Mouse (Mus musculus) embryonic facial prominence, embryonic 13.5 days (tissue): ENCODE results near the gene St6galnac3. TPM values are rescaled to one million over a fixed set of nuclear protein-coding genes. Genes with fewer than 3 reads are reported as not detected.

Experiments used
- ATAC-seq: fragments of 200-750 bp; cut with Nextera tagmentation; 2 replicates; pipeline ENCODE4 v1.8.0; 2017; ENCODE audit warnings: low read depth; ENCODE audit not compliant: insufficient number of reproducible peaks, insufficient read depth, low FRiP score, low TSS enrichment
- H3K27ac ChIP-seq: fragments of 300-500 bp; sonication (generic); 2 replicates; pipeline ENCODE4 v1.5.1; 2015; ENCODE audit warnings: moderate library complexity, mild to moderate bottlenecking, inconsistent platforms
- H3K27me3 ChIP-seq: fragments of 300-500 bp; sonication (generic); 2 replicates; pipeline ENCODE4 v1.6.1; 2015; ENCODE audit warnings: mild to moderate bottlenecking, inconsistent platforms
- H3K36me3 ChIP-seq: fragments of 300-500 bp; sonication (generic); 2 replicates; pipeline ENCODE4 v1.6.1; 2015; ENCODE audit warnings: mild to moderate bottlenecking, inconsistent platforms
- H3K4me1 ChIP-seq: fragments of 300-500 bp; sonication (generic); 2 replicates; pipeline ENCODE4 v1.6.1; 2015; ENCODE audit warnings: inconsistent platforms
- H3K4me2 ChIP-seq: fragments of 300-500 bp; sonication (generic); 2 replicates; pipeline ENCODE4 v1.6.1; 2015; ENCODE audit warnings: moderate library complexity, mild to moderate bottlenecking, inconsistent platforms
- H3K4me3 ChIP-seq: fragments of 300-500 bp; sonication (generic); 2 replicates; pipeline ENCODE4 v1.5.1; 2015; ENCODE audit warnings: mild to moderate bottlenecking, inconsistent platforms
- H3K9ac ChIP-seq: fragments of 300-500 bp; sonication (generic); 2 replicates; pipeline ENCODE4 v1.6.1; 2015; ENCODE audit warnings: mild to moderate bottlenecking, inconsistent platforms
- H3K9me3 ChIP-seq: fragments of 300-500 bp; sonication (generic); 2 replicates; pipeline ENCODE4 v1.6.1; 2016; ENCODE audit warnings: inconsistent platforms
- WGBS: fragments of 180-500 bp; shearing (Covaris S2); methylation state at CpG from one replicate; pipeline ENCODE4 v1.1.7; 2015; ENCODE audit warnings: mixed read lengths; 5-methylcytosine and 5-hydroxymethylcytosine counted together
- polyA plus RNA-seq: library from polyadenylated mRNA; unstranded; fragments of >200 nt; fragmentation: Nextera tagmentation; extraction: Ambion mirVana; gene quantifications from 2 replicates; pipeline ENCODE4 v1.2.1, GENCODE M21; 2015

The St6galnac3 gene
- polyA plus RNA-seq, 1 experiment from 2014 or later, result 60.3 TPM

- no peak for ATAC-seq
- WGBS, result 77% methylated on average over 21 of the region's 21 CpGs
- no peak overlapping the region for H3K4me3 ChIP-seq
Measured at GRCm38 (mm10) chr3:153668447-153669290, 56.3 kb downstream of the St6galnac3 start.

GRCm38 (mm10) chr3:153664696-153665095, 60.3 kb downstream of the St6galnac3 start:
- Histone ChIP-seq H3K9me3 (no peaks in the 10 kb centered on the region), H3K27me3 (no peaks in the 10 kb centered on the region), H3K27ac (no peak overlapping the region), H3K9ac (no peak overlapping the region), H3K4me1 (peaks cover 62% of the 10 kb centered on the region), H3K4me3 (no peak overlapping the region), H3K36me3 (no peaks in the 10 kb centered on the region), H3K4me2 (no peak overlapping the region)
- ATAC-seq, result no peak
- WGBS, result 88% methylated on average over 5 of the region's 5 CpGs

More at GRCm38 (mm10) chr3:153668447-153669290, 56.3 kb downstream of the St6galnac3 start:
- Histone ChIP-seq H3K4me1 (peaks cover 57% of the 10 kb centered on the region), H3K9me3 (no peaks in the 10 kb centered on the region), H3K27ac (no peak overlapping the region), H3K27me3 (no peaks in the 10 kb centered on the region), H3K9ac (no peak overlapping the region), H3K36me3 (no peaks in the 10 kb centered on the region), H3K4me2 (no peak overlapping the region)

GRCm38 (mm10) chr3:153663841-153664427, 61.0 kb downstream of the St6galnac3 start:
- H3K4me3 ChIP-seq, result no peak overlapping the region
- H3K9ac ChIP-seq, result no peak overlapping the region
- WGBS, result 57% methylated on average over 10 of the region's 10 CpGs
- H3K27ac ChIP-seq, result no peak overlapping the region
- no peaks in the 10 kb centered on the region for H3K27me3 ChIP-seq
- H3K36me3 ChIP-seq, result no peaks in the 10 kb centered on the region
- H3K4me2 ChIP-seq, result no peak overlapping the region
- ATAC-seq, result no peak
- H3K9me3 ChIP-seq, result no peaks in the 10 kb centered on the region
- H3K4me1 ChIP-seq, result peaks cover 64% of the 10 kb centered on the region

- Histone ChIP-seq H3K9me3 (no peaks in the 10 kb centered on the region), H3K9ac (no peak overlapping the region), H3K4me2 (no peak overlapping the region), H3K4me3 (no peak overlapping the region), H3K4me1 (peaks cover 63% of the 10 kb centered on the region), H3K36me3 (no peaks in the 10 kb centered on the region), H3K27me3 (no peaks in the 10 kb centered on the region), H3K27ac (no peak overlapping the region)
- no peak for ATAC-seq
- 80% methylated on average over 9 of the region's 9 CpGs for WGBS
Measured at GRCm38 (mm10) chr3:153662796-153663195, 62.2 kb downstream of the St6galnac3 start.

GRCm38 (mm10) chr3:153661927-153662326, 63.0 kb downstream of the St6galnac3 start:
- WGBS, result 81% methylated on average over 7 of the region's 7 CpGs
- H3K4me2 ChIP-seq, result no peak overlapping the region
- H3K27me3 ChIP-seq, result no peaks in the 10 kb centered on the region
- H3K27ac ChIP-seq, result no peak overlapping the region
- H3K4me3 ChIP-seq, result no peak overlapping the region
- H3K9ac ChIP-seq, result no peak overlapping the region
- no peak for ATAC-seq
- peaks cover 59% of the 10 kb centered on the region for H3K4me1 ChIP-seq
- H3K9me3 ChIP-seq, result no peaks in the 10 kb centered on the region
- H3K36me3 ChIP-seq, result no peaks in the 10 kb centered on the region

- Histone ChIP-seq H3K4me1 (peaks cover 52% of the 10 kb centered on the region), H3K27ac (no peak overlapping the region), H3K4me3 (no peak overlapping the region), H3K4me2 (no peak overlapping the region), H3K9ac (no peak overlapping the region), H3K36me3 (no peaks in the 10 kb centered on the region), H3K9me3 (no peaks in the 10 kb centered on the region), H3K27me3 (no peaks in the 10 kb centered on the region)
- no peak for ATAC-seq
- 79% methylated on average over 15 of the region's 15 CpGs for WGBS
Measured at GRCm38 (mm10) chr3:153659575-153660168, 65.3 kb downstream of the St6galnac3 start.

- ATAC-seq, result no peak
- Histone ChIP-seq H3K9me3 (no peaks in the 10 kb centered on the region), H3K27me3 (no peaks in the 10 kb centered on the region), H3K4me2 (no peak overlapping the region), H3K27ac (no peak overlapping the region), H3K4me1 (peaks cover 41% of the 10 kb centered on the region), H3K9ac (0 out of 2 replicates have a peak overlapping the region, but pooled peaks have one; percentile 16), H3K36me3 (no peaks in the 10 kb centered on the region), H3K4me3 (no peak overlapping the region)
- 70% methylated on average over 22 of the region's 22 CpGs for WGBS
Measured at GRCm38 (mm10) chr3:153658051-153658777, 66.8 kb downstream of the St6galnac3 start.

GRCm38 (mm10) chr3:153655071-153655470, 69.9 kb downstream of the St6galnac3 start:
- no peak for ATAC-seq
- H3K9me3 ChIP-seq, result no peaks in the 10 kb centered on the region
- no peak overlapping the region for H3K4me2 ChIP-seq
- WGBS, result 26% methylated on average over 9 of the region's 9 CpGs
- H3K4me1 ChIP-seq, result peaks cover 37% of the 10 kb centered on the region
- 0 out of 2 replicates have a peak overlapping the region, but pooled peaks have one; percentile 36 for H3K9ac ChIP-seq
- H3K27ac ChIP-seq, result no peak overlapping the region
- no peaks in the 10 kb centered on the region for H3K27me3 ChIP-seq
- no peak overlapping the region for H3K4me3 ChIP-seq
- H3K36me3 ChIP-seq, result no peaks in the 10 kb centered on the region

GRCm38 (mm10) chr3:153652850-153653249, 72.1 kb downstream of the St6galnac3 start:
- H3K27ac ChIP-seq, result no peak overlapping the region
- 66% methylated on average over 3 of the region's 3 CpGs for WGBS

GRCm38 (mm10) chr3:153648713-153649112, 76.3 kb downstream of the St6galnac3 start:
- no peaks in the 10 kb centered on the region for H3K36me3 ChIP-seq
- no peaks in the 10 kb centered on the region for H3K27me3 ChIP-seq
- H3K4me1 ChIP-seq, result peaks cover 26% of the 10 kb centered on the region
- H3K4me3 ChIP-seq, result no peak overlapping the region
- no peak overlapping the region for H3K27ac ChIP-seq
- ATAC-seq, result no peak
- WGBS, result 44% methylated on average over 8 of the region's 8 CpGs
- H3K9me3 ChIP-seq, result no peaks in the 10 kb centered on the region
- no peak overlapping the region for H3K9ac ChIP-seq
- H3K4me2 ChIP-seq, result no peak overlapping the region

More at GRCm38 (mm10) chr3:153652850-153653249, 72.1 kb downstream of the St6galnac3 start:
- H3K27me3 ChIP-seq, result no peaks in the 10 kb centered on the region
- no peak overlapping the region for H3K9ac ChIP-seq
- H3K36me3 ChIP-seq, result no peaks in the 10 kb centered on the region
- ATAC-seq, result no peak
- H3K4me3 ChIP-seq, result no peak overlapping the region
- H3K4me1 ChIP-seq, result peaks cover 30% of the 10 kb centered on the region
- no peaks in the 10 kb centered on the region for H3K9me3 ChIP-seq
- H3K4me2 ChIP-seq, result no peak overlapping the region

- Histone ChIP-seq H3K27me3 (no peaks in the 10 kb centered on the region), H3K4me3 (no peak overlapping the region), H3K9ac (no peak overlapping the region), H3K4me2 (no peak overlapping the region), H3K27ac (no peak overlapping the region), H3K4me1 (peaks cover 25% of the 10 kb centered on the region), H3K9me3 (no peaks in the 10 kb centered on the region), H3K36me3 (no peaks in the 10 kb centered on the region)
- no peak for ATAC-seq
- WGBS, result 83% methylated on average over 7 of the region's 7 CpGs
Measured at GRCm38 (mm10) chr3:153645803-153646202, 79.2 kb downstream of the St6galnac3 start.
